Mouse (Mus musculus): ENCODE results near the gene Zfp458.

GRCm38 (mm10) chr13:67278314-67278713 lies at the start of gene Zfp458:
- TF ChIP-seq POLR2A (IDR thresholded peaks at IDR 0.05; ENCODE audit: low read depth, low read length) (no peak), CTCF (IDR thresholded peaks at IDR 0.05; ENCODE audit: extremely low read depth, insufficient read depth, insufficient read length, insufficient replicate concordance) (no peak)

All from spleen, adult 2 months (tissue).